Mouse (Mus musculus) midbrain, embryonic 11.5 days (tissue): ENCODE measurements at regions not wholly inside any gene's neighbourhood (a gene's known extent, or its start where the extent isn't known, plus 50 kb on each side); places are given as distances from the start of the nearest gene placed in this dataset.

Experiments used
- ATAC-seq: fragments of 200-750 bp; cut with Nextera tagmentation; 2 replicates; pipeline ENCODE4 v1.8.0; 2017; ENCODE audit warnings: moderate TSS enrichment, moderate library complexity; ENCODE audit not compliant: low FRiP score
- DNase-seq: peaks from one replicate; pipeline ENCODE4 v3.0.0; 2015; ENCODE audit warnings: low spot score; ENCODE audit errors: missing footprints
- H3K27ac ChIP-seq: fragments of 300-500 bp; sonication (generic); 2 replicates; pipeline ENCODE4 v1.5.1; 2014; ENCODE audit warnings: low read depth, low read length
- H3K27me3 ChIP-seq: fragments of 300-500 bp; sonication (generic); 2 replicates; pipeline ENCODE4 v1.6.1; 2014; ENCODE audit warnings: mild to moderate bottlenecking, low read length, moderate library complexity, mixed read lengths; ENCODE audit not compliant: control insufficient read depth, insufficient read depth
- H3K36me3 ChIP-seq: fragments of 300-500 bp; sonication (generic); 2 replicates; pipeline ENCODE4 v1.6.1; 2014; ENCODE audit warnings: mild to moderate bottlenecking, low read length, moderate library complexity, mixed read lengths; ENCODE audit not compliant: control insufficient read depth, insufficient read depth
- H3K4me1 ChIP-seq: fragments of 300-500 bp; sonication (generic); 2 replicates; pipeline ENCODE4 v1.6.1; 2014; ENCODE audit warnings: low read length; ENCODE audit not compliant: control insufficient read depth, insufficient read depth
- H3K4me2 ChIP-seq: fragments of 300-500 bp; sonication (generic); 2 replicates; pipeline ENCODE4 v1.6.1; 2014; ENCODE audit warnings: mild to moderate bottlenecking, moderate library complexity
- H3K4me3 ChIP-seq: fragments of 300-500 bp; sonication (generic); 2 replicates; pipeline ENCODE4 v1.5.1; 2014; ENCODE audit warnings: low read depth, low read length
- H3K9ac ChIP-seq: fragments of 300-500 bp; sonication (generic); 2 replicates; pipeline ENCODE4 v1.6.1; 2014; ENCODE audit warnings: low read length
- H3K9me3 ChIP-seq: fragments of 300-500 bp; sonication (generic); 2 replicates; pipeline ENCODE4 v1.6.1; 2016; ENCODE audit warnings: low read length; ENCODE audit not compliant: control insufficient read depth
- WGBS: fragments of 180-500 bp; shearing (Covaris S2); extraction: QIAGEN DNeasy Blood & Tissue Kit; methylation state at CpG from one replicate; pipeline ENCODE4 v1.1.7; 2014; 5-methylcytosine and 5-hydroxymethylcytosine counted together

- H3K36me3 ChIP-seq: no peaks in the 10 kb centered on the region
- DNase-seq: no peak
- no peaks in the 10 kb centered on the region for H3K4me1 ChIP-seq
- H3K27ac ChIP-seq: no peak overlapping the region
- H3K9ac ChIP-seq: no peak overlapping the region
- H3K4me2 ChIP-seq: no peak overlapping the region
- no peaks in the 10 kb centered on the region for H3K27me3 ChIP-seq
- H3K9me3 ChIP-seq: no peaks in the 10 kb centered on the region
- no peak for ATAC-seq
- H3K4me3 ChIP-seq: no peak overlapping the region
Observed at GRCm38 (mm10) chr4:53915326-53915725, 89.5 kb downstream of the Tmem38b start.

DNA sequence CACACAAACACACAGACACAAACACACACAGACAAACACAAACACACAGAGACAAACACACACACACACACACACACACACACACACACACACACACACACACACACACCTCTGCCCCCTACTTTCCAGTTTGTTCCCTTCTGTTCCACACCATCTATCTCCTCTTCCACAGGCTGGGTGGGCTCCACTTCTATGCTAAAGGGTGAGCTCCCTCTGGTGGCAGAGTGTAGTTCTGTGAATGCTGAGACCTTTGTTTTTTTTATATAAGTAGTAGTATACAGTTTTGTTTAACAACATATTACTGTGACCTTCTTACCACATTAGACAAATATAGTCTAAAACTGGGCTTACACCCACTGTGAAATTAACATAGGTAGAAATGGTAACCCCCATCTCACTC, 93.3 kb downstream of the Tmem38b start:
- no peak overlapping the region for H3K9ac ChIP-seq
- H3K4me1 ChIP-seq: no peaks in the 10 kb centered on the region
- ATAC-seq: peak; percentile 44; the same call in 1 of the 2 replicates
- H3K4me3 ChIP-seq: no peak overlapping the region
- no peaks in the 10 kb centered on the region for H3K9me3 ChIP-seq
- no peaks in the 10 kb centered on the region for H3K36me3 ChIP-seq
- H3K4me2 ChIP-seq: no peak overlapping the region
- DNase-seq: peak; percentile 91
- H3K27ac ChIP-seq: no peak overlapping the region
- H3K27me3 ChIP-seq: no peaks in the 10 kb centered on the region

DNA sequence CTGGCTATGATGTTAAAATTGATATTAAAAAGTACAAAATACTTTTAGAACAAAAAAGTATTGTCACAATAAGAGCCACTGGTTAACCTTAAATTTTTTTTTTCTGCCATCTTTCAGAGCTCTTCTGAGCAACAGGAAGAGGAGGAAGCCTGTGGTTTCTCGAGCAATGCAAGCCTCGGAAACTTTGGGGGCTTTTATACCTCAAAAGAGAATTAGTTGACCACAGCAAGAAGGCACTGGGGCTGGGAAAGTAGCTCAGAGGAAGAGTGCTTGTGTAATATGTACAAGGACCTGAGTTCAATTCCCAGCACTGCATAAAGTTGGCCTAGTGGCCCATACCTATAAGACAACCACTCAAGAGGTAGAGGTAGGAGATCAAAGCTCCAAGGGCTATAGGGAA, 94.7 kb downstream of the Tmem38b start:
- Histone ChIP-seq H3K9me3 (no peaks in the 10 kb centered on the region), H3K4me1 (no peaks in the 10 kb centered on the region), H3K4me3 (no peak overlapping the region), H3K27me3 (no peaks in the 10 kb centered on the region), H3K9ac (no peak overlapping the region), H3K27ac (no peak overlapping the region), H3K4me2 (no peak overlapping the region), H3K36me3 (no peaks in the 10 kb centered on the region)
- no peak for DNase-seq
- 75% methylated on average over 2 of the region's 2 CpGs for WGBS
- no peak for ATAC-seq

GRCm38 (mm10) chr4:53931068-53931467, 105.2 kb downstream of the Tmem38b start:
- ATAC-seq: peak; percentile 62
- H3K27ac ChIP-seq: no peak overlapping the region
- whole genome bisulfite sequencing: 90% methylated on average over 3 of the region's 3 CpGs

GRCm38 (mm10) chr4:53931499-53931898, 105.7 kb downstream of the Tmem38b start:
- ATAC-seq: peak; percentile 92
- 19% methylated on average over 10 of the region's 10 CpGs for WGBS
- no peaks in the 10 kb centered on the region for H3K4me1 ChIP-seq
- no peaks in the 10 kb centered on the region for H3K27me3 ChIP-seq
- no peaks in the 10 kb centered on the region for H3K36me3 ChIP-seq
- no peaks in the 10 kb centered on the region for H3K9me3 ChIP-seq
- peak; percentile 96 for DNase-seq
- peak overlapping the region; percentile 27; the same call in 1 of the 2 replicates for H3K9ac ChIP-seq
- peak overlapping the region; percentile 30 for H3K4me2 ChIP-seq
- no peak overlapping the region for H3K4me3 ChIP-seq
- no peak overlapping the region for H3K27ac ChIP-seq

More at GRCm38 (mm10) chr4:53931068-53931467, 105.2 kb downstream of the Tmem38b start:
- H3K4me1 ChIP-seq: no peaks in the 10 kb centered on the region
- no peaks in the 10 kb centered on the region for H3K36me3 ChIP-seq
- no peak overlapping the region for H3K4me2 ChIP-seq
- no peaks in the 10 kb centered on the region for H3K27me3 ChIP-seq
- H3K4me3 ChIP-seq: no peak overlapping the region
- H3K9me3 ChIP-seq: no peaks in the 10 kb centered on the region
- no peak overlapping the region for H3K9ac ChIP-seq
- DNase-seq: no peak

GRCm38 (mm10) chr4:53935306-53935705, 109.5 kb downstream of the Tmem38b start:
- no peak overlapping the region for H3K4me2 ChIP-seq
- no peak overlapping the region for H3K4me3 ChIP-seq
- no peaks in the 10 kb centered on the region for H3K36me3 ChIP-seq
- H3K9ac ChIP-seq: no peak overlapping the region
- H3K27ac ChIP-seq: no peak overlapping the region
- DNase-seq (no peak), ATAC-seq (no peak)
- H3K9me3 ChIP-seq: no peaks in the 10 kb centered on the region
- H3K4me1 ChIP-seq: no peaks in the 10 kb centered on the region
- 77% methylated on average over 5 of the region's 5 CpGs for WGBS
- H3K27me3 ChIP-seq: no peaks in the 10 kb centered on the region

- 91% methylated on average over 7 of the region's 7 CpGs for WGBS
- no peak overlapping the region for H3K27ac ChIP-seq
- no peak overlapping the region for H3K4me2 ChIP-seq
- no peak overlapping the region for H3K4me3 ChIP-seq
- no peaks in the 10 kb centered on the region for H3K36me3 ChIP-seq
- DNase-seq (no peak), ATAC-seq (no peak)
- H3K4me1 ChIP-seq: peaks cover 14% of the 10 kb centered on the region
- H3K27me3 ChIP-seq: no peaks in the 10 kb centered on the region
- H3K9ac ChIP-seq: no peak overlapping the region
- H3K9me3 ChIP-seq: no peaks in the 10 kb centered on the region
Observed at GRCm38 (mm10) chr4:53948736-53949135, 122.9 kb downstream of the Tmem38b start.

- no peaks in the 10 kb centered on the region for H3K27me3 ChIP-seq
- no peaks in the 10 kb centered on the region for H3K9me3 ChIP-seq
- H3K27ac ChIP-seq: no peak overlapping the region
- H3K36me3 ChIP-seq: no peaks in the 10 kb centered on the region
- no peak overlapping the region for H3K4me3 ChIP-seq
- peaks cover 14% of the 10 kb centered on the region for H3K4me1 ChIP-seq
- ATAC-seq (no peak), DNase-seq (no peak)
- no peak overlapping the region for H3K4me2 ChIP-seq
- 91% methylated on average over 3 of the region's 3 CpGs for WGBS
- no peak overlapping the region for H3K9ac ChIP-seq
Observed at GRCm38 (mm10) chr4:53949164-53949563, 123.3 kb downstream of the Tmem38b start.

DNA sequence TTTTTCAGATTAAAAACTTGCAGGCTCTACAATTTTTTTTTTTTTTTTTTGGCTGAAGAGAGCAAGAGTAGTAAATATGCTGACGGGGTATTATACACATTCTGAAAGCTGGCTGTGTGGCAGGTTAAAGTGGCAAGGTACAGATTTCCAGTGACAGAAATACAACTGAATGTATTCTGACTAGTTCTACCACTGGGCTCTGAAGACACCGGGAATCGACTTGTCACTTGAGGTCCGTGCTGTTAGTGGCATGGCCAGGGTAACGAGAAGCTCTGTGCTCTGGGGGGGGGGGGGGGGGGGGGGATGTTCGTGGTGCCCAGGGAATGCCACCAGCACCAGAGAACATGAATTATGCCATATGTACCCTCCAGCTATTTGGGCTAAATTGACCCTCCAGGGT, 124.7 kb downstream of the Tmem38b start:
- Histone ChIP-seq H3K27ac (no peak overlapping the region), H3K9me3 (no peaks in the 10 kb centered on the region), H3K4me3 (no peak overlapping the region), H3K4me1 (peaks cover 14% of the 10 kb centered on the region), H3K36me3 (no peaks in the 10 kb centered on the region), H3K4me2 (no peak overlapping the region), H3K9ac (no peak overlapping the region), H3K27me3 (no peaks in the 10 kb centered on the region)
- DNase-seq (no peak), ATAC-seq (no peak)
- 45% methylated on average over 6 of the region's 6 CpGs for WGBS
